Mouse (Mus musculus) kidney, adult 2 months (tissue): ENCODE data around the gene Hmcn1.

Source experiments
- CTCF ChIP-seq: fragments of 200-500 bp; conservative IDR thresholded peaks from 2 replicates; pipeline ENCODE4 v1.5.1; 2011; ENCODE audit warnings: low read depth, mild to moderate bottlenecking, control low read depth, low read length, moderate library complexity, mixed read lengths; ENCODE audit not compliant: insufficient read depth, insufficient read length
- POLR2A ChIP-seq: fragments of 200-500 bp; IDR thresholded peaks from one replicate; pipeline ENCODE4 v1.6.1; 2011; ENCODE audit warnings: low read depth, low read length, control low read depth

DNA sequence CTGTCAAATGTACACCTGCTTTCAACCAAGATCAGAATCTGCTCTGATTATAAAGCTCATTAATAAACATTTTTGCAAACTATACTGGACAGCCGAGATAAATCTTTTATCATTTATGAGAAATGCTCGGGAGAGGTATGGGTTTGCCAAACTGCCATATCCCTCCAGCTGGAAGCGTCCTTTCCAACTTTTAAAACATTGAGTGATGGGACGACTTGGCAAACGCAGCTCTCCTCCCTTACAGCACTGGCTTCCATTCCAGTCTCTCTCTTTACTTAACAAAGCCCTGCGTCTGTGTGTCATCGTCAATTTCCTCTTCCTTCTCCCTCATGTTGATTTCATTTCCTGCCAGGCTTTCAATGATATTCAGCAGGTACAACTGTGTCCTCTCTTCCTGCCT lies 114.8 kb downstream of the Hmcn1 start:
- TF ChIP-seq CTCF (no peak), POLR2A (no peak)
